Mouse (Mus musculus): ENCODE measurements around the gene Terb2. TPM values are rescaled to one million over a fixed set of nuclear protein-coding genes. Genes with fewer than 3 reads are reported as not detected.

Terb2 gene
- total RNA-seq, 2 experiments from 2014 or later, result not detected

GRCm38 (mm10) chr2:122231616-122232015, 45.5 kb downstream of the Terb2 start:
- no peak for DNase-seq (ENCODE audit: low spot score in 2 of 2)

DNA sequence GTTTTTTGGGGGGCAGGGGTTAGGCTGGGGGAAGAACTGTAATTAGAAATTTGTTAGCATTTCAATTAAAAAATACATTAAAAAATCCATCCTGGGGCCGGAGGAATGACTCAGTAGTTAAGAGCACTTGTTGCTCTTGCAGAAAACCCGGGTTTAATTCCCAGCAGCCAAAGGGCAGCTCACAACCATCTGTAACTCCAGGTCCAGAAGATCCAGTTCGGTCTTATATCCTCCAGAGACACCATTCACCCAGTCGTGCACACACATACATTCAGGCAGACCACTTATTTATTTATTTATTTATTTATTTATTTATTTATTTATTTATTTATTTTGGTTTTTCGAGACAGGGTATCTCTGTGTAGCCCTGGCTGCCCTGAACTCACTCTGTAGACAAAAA, 47.3 kb downstream of the Terb2 start:
- no peak for DNase-seq (ENCODE audit: low spot score in 2 of 2)

DNA sequence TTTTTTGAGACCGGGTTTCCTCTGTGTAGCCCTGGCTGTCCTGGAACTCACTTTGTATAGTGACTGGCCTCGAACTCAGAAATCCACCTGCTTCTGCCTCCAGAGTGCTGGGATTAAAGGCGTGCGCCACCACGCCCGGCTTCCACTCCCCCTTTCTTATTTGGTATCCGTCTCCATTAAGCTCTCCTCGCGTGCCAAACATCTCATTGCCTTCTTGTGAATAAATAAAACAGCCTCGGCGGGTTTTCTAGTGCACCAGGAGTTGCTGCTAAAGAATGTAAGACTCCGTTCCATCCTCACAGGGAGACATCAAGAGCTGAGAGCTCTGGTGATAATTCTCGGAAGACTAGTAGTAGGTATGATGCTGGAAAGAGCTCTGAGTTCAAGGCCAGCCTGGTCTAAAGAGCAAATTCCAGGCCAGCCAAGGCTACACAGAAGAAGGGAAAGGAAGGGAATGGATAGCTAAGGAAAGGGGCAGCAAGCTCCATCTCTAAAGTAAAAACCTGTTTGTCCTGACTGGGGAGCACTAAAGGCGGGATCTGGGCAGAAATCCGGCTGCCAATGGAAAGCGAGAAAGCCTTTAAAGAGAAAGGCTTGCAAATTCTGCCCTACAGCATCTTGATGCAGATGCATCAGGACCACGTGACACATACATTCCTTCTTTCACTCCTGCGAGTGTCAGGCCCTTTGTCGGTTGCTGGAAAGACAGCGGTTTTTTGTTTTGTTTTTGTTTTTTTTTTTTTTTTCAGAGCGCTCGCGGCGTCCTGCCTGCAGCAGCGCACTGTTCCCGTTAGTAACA, 47.9 kb downstream of the Terb2 start:
- peak in 1 of 2 experiments; percentile 15 for DNase-seq (ENCODE audit: low spot score in 2 of 2)

DNA sequence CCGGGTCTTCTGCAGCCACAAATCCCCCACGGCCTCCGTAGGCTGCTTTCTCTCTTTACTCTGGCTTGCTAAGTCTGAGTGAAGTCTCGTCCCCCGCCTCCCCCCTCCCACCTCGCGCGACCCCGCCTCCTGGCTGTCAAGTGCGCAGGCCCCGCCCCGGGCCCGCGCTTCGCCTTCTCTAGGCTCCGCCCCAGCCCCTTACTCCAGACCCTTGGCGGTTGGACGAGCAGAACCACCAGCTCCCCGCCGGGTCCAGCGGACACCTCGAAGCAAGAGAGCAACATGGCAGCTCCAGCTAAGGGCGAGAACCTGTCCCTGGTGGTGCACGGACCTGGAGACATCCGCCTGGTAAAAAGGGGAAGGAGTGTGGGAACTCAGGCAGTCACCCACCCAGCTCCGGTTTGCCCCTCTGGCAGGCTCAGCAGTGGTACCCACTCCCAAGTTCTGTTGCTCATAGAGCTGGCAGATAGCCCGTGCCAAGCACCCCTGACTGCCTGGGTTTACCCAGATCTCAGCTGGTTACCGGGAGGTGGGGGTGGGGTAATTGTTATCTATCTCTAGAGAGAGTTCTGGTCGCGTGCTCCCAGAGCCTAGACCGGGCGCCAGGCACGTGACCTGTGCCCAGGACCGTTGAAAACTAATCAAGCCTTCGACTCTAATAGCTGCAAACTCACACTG, 48.7 kb downstream of the Terb2 start, which contains the start of gene Sord:
Gene Sord, plus strand, starts transcription at position 139 of the 678 bp plus-strand sequence.
- peak; percentile 80 to 84 for DNase-seq (ENCODE audit: low spot score in 2 of 2)

DNA sequence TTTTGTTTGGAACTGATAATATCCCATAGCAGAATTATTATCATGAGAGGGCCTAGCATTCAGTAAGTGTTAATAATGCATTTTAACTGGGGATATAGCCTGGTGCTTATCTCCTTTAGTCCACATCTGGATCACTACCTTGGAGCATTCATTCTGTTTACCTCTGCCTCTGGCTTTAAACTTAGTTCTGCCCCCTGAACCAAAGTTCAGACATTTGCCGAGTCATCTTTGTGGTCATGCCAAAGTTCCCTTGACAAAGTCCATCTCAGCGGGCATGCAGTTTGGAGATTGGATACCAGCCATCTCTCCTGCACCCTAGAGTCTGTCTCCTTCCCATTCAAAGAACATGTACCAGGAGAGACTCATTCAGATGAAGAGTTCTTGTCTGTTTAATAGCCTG, 49.4 kb downstream of the Terb2 start:
- DNase-seq (ENCODE audit: low spot score in 2 of 2), result no peak

GRCm38 (mm10) chr2:122236321-122236720, 50.2 kb downstream of the Terb2 start:
- DNase-seq (ENCODE audit: low spot score in 2 of 2), result no peak

- DNase-seq (ENCODE audit: low spot score in 2 of 2), result no peak
These were observed 51.9 kb downstream of the Terb2 start for GRCm38 (mm10) chr2:122237891-122238470.

DNA sequence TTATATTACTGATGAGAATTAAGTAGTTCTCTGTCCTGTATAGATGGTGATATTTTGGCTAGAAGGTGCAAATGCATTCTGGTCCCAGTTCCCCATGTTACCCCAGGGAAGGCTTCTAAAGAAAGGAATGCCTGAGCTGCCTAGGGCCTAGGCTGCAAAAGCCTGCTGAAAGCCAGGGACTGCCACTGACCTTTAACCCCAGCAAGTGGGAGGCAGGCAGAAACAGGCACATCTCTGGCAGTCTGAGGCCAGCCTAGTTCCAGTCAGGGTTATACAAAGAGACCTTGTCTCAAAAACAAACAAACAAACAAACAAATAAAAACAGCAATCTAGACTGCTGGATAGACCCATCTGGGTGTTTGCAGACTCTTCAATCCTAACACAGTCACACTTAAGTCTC, 54.7 kb downstream of the Terb2 start:
- DNase-seq (ENCODE audit: low spot score in 2 of 2), result no peak

DNA sequence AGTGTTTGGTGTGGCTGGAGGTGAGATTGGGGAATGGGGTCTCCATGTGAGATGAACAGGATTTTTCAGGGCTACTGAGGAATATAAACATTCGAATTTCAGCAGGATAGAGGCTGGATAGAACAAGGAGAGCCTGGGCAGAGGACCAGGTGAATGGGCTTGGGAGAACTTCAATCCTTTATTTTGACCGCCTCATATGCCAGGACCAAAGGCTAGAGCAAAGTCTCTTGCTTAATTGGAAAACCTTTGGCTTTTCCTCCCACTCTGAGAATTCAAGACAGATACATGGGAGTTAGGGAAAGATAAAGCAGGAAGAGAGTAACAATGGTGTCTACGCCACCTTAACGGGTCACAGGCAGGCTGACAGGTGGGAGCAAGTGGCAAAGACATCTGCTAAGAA, 55.2 kb downstream of the Terb2 start:
- no peak for DNase-seq (ENCODE audit: low spot score in 2 of 2)

GRCm38 (mm10) chr2:122241935-122242334, 55.9 kb downstream of the Terb2 start:
- no peak for DNase-seq (ENCODE audit: low spot score in 2 of 2)

GRCm38 (mm10) chr2:122243671-122244131, 57.6 kb downstream of the Terb2 start:
- peak; percentile 60 to 62 for DNase-seq (ENCODE audit: low spot score in 2 of 2)

GRCm38 (mm10) chr2:122247786-122248185, 61.7 kb downstream of the Terb2 start:
- DNase-seq (ENCODE audit: low spot score in 2 of 2), result no peak

DNA sequence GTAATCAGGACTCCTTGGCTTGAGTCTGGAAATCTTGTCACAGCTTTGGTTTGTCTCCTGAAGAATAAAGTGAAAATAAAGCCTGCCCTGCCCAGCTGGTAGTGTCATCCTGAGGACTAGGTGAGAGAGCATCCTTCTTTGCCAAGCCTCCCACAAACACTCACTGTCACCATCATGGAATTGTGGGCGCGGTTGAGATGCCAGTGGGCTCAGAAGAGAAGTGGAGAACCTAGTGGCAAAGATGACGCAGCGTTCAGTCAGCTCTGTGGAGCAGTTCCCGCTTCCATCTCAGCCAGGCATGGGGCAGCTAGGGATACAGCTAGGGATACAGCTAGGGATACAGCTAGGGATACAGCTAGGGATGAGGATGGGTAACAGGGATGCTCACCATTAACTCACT, 69.9 kb downstream of the Terb2 start:
- no peak for DNase-seq (ENCODE audit: low spot score in 2 of 2)

Other genes starting within 250 kb of the Terb2 start
- gene Ctdspl2, start 230.3 kb upstream of the Terb2 start, total RNA-seq (2021), result 10 to 100 TPM; 19.8 to 25.4 TPM
- not detected for gene Mageb3, start 230.2 kb upstream of the Terb2 start, total RNA-seq (2021)
- gene Eif3j1, start 157.7 kb upstream of the Terb2 start, total RNA-seq (2021), result 10 to 100 TPM; 16.9 to 18.7 TPM
- 10 to 100 TPM; 16.1 to 17.9 TPM for gene Spg11, start 67.9 kb upstream of the Terb2 start, total RNA-seq (2021)
- gene B2m, start 38.6 kb upstream of the Terb2 start, total RNA-seq (2021), result 1,000 to 10,000 TPM in 1 of 2 experiments, 100 to 1,000 TPM in 1; 825 to 1,833 TPM
- under 1 TPM in 1 of 2 experiments, not detected in 1; 0.16 TPM for gene Trim69, start 25.6 kb upstream of the Terb2 start, total RNA-seq (2021)
- not detected for gene Patl2, start 83 bp upstream of the Terb2 start, total RNA-seq (2021)
- 10 to 100 TPM; 68.2 to 83.0 TPM for gene Sord, start 48.5 kb downstream of the Terb2 start, total RNA-seq (2021)
- gene Duox2, start 112.2 kb downstream of the Terb2 start, total RNA-seq (2021), result under 1 TPM in 1 of 2 experiments, not detected in 1; 0.13 TPM
- gene Duoxa2, start 112.6 kb downstream of the Terb2 start, total RNA-seq (2021), result not detected
- not detected for gene Duoxa1, start 127.5 kb downstream of the Terb2 start, total RNA-seq (2021)
- under 1 TPM in 1 of 2 experiments, not detected in 1; 0.07 TPM for gene Duox1, start 129.4 kb downstream of the Terb2 start, total RNA-seq (2021)
- 10 to 100 TPM in 1 of 2 experiments, 1 to 10 TPM in 1; 6.4 to 10.4 TPM for gene Shf, start 182.9 kb downstream of the Terb2 start, total RNA-seq (2021)
- gene Slc28a2, start 240.2 kb downstream of the Terb2 start, total RNA-seq (2021), result 1 to 10 TPM; 1.2 to 7.1 TPM